Mouse (Mus musculus): ENCODE results near the gene Pfdn5.

DNA sequence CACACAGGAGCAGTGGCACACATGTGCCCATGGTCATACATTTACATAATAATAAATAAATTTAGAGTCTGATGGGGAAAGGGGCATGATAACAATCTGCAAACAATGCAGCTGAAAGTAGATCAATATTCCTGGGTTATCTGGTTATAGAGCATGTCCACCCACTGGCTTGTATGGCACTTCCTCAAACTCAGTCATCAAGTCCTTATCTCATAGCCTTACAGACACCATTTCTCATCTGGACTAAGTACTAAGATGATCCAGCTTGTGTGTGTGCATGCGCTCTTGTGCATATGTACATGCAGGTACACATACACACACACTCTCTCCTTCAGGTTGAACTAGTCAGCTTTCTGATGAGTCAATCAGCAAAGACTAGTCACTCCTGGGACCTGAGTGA lies 38.8 kb downstream of the Pfdn5 start:
- TF ChIP-seq CTCF (IDR thresholded peaks at IDR 0.05; ENCODE audit: control insufficient read depth, insufficient read depth, insufficient read length) (no peak), MAX (IDR thresholded peaks at IDR 0.05) (no peak), MYOG (IDR thresholded peaks at IDR 0.05; ENCODE audit: control insufficient read depth, extremely low read depth, insufficient read length) (no peak), FOSL1 (IDR thresholded peaks at IDR 0.05; ENCODE audit: insufficient read depth, low read length, poor library complexity, severe bottlenecking) (no peak), CEBPB (IDR thresholded peaks at IDR 0.05; ENCODE audit: low read depth) (no peak), USF1 (IDR thresholded peaks at IDR 0.05; ENCODE audit: low read depth) (no peak), MYOD1 (IDR thresholded peaks at IDR 0.05; ENCODE audit: control insufficient read depth, insufficient read length, low read depth) (no peak)
